Mouse (Mus musculus) cerebellum, postnatal 25 days (tissue): ENCODE results near the gene Uspl1.
A peak's percentile ranks its signal among the peaks of the same experiment; 100 is the strongest.

Experiments used
- DNase-seq, 2 experiments: peaks; one replicate each; pipeline ENCODE4 v3.0.0; 2021; ENCODE audit warnings: mixed read lengths in 2 of 2

Uspl1 gene

DNA sequence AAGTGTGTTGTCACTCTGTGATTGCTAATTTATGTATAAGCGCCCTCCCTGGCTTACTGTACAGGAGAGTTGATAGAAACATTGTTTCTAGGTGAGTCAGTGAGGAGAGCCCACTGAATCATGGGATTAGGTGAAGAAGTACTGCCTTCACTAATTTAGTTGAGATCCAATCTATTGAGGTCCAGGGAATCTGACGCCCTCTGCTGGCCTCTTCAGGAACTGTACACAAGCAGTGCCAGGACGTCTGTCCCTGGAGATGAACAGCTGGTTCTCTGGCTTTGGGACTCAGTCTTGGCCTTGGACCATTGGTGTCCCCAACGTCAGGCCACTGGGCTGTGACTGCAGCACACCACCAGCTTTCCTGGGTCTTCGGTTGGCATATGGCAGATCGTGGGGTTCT, 77.7 kb downstream of the Uspl1 start:
- DNase-seq: peak in 1 of 2 experiments; percentile 16

DNA sequence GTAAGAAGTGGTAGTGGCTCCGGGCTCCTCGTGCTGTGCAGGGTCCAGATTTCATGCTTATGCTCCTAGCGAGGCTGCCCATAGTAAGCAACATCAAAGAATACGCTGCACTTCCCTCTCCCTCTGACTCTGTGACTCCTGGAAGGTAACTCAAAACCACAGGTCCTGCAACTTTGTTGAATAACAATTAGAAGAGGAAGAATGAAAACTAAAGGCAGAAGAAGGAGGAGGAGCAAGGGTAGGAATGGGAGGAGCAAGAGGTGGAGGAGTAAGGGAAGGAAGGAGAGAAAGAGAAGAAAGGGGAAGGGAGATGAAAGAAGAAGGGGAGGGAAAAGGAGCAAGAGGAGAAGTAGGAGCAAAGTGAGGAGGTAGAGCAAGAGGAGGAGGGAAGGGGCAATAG, 80.3 kb downstream of the Uspl1 start, which contains the start of gene Alox5ap:
Alox5ap (plus strand) TSS at position 363 of the 400 bp plus-strand sequence.
- DNase-seq: no peak

DNA sequence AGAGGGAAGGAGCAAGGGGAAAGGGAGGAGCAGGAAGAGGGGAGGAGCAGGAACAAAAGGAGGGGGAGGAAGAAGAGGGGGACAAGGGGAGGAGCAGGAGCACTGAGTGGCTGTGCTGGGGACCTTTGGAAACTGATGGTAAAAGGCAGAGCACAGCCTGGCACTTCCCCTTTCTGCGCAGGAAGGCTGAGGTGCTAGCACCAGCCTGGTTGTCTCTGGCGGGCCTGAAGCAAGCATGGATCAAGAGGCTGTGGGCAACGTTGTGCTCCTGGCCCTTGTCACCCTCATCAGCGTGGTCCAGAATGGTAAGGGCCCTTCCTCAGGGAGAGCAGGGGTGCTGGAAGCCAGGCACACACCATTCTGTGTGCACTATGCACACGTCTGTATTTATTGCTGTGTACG, 80.7 kb downstream of the Uspl1 start:
- DNase-seq: no peak
